Mouse (Mus musculus) urinary bladder, postnatal 14 days (tissue): Measurements from ENCODE around the gene Dync2li1.
A peak's percentile ranks its signal among the peaks of the same experiment; 100 is the strongest.

Experiments used
- DNase-seq: peaks from one replicate; pipeline ENCODE4 v3.0.0; 2021; ENCODE audit warnings: low spot score

The Dync2li1 gene

DNA sequence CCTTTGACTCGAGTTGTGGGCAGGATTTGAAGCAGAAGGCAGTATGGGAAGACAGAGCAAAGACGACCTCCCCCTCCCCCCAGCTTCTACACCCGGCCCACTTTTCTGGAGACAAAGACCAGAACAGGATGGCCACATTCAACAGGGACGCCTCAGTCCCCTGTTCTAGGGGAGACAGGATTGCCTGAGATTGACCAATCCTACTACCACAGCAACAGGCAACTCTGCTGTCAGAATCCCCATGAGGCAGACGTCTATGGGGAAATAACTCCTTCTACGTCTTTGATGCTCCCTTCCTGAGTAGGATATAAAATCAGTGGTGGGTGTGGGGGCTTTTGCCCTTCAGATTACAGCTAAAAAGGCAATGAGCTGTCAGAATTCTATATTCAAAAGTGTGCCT, 58.0 kb downstream of the Dync2li1 start:
- no peak for DNase-seq

DNA sequence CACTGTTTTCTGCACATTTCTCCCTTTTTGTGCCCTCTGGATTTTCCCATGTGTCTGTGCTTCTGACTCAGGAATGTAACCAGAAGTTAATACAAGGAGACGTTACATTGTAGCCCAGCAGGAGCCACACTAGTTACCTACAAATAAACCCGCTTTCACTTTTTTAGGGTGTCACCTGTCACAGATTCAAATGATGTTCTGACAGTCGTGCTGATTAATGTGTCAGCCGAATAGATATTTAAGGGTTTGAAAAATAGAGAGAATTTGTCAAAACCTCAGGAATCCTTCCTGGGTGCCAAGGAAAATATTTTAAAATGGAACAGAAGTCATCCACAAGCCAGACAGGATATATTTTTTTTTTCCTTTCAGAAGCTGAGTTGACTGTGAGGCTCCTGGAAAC, 59.0 kb downstream of the Dync2li1 start:
- DNase-seq, result no peak

DNA sequence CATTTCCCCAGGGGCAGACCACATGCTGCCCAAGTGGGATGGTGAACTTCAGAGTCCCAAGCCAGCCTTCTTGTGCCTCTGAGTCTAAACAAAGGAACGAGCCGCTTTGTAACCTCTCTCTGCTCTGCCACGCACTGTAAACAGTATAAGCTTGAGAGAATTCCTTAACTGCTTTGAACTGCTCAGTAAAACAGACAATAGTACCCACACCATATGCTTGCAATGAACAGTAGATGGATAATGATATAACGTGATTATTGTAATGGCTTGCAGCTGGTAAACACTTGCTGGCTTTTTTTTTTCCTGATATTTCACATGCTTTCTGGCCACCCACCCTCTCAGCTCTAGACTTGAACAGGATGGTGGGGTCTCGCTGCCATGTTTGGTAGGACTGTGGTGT, 61.7 kb downstream of the Dync2li1 start:
- no peak for DNase-seq

DNA sequence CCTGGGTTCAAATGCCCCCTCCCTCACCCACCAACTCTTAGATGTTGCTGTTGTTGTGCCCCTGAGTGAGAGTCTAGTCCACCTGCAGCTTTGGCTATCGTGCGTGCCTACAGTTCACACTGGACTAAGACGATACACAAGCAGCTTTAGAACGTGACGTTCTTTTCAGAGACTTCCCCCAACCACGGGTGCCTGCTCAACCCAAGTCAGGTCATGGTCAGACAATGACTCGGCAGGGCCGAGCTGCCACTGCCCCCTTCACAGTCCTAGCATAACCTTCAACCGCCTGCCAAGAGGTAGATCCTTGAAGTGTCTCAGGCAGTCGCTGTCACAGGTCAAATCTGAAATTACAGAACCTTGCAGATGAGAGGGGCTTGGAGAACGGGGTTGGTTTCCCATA, 62.5 kb downstream of the Dync2li1 start:
- DNase-seq, result no peak

DNA sequence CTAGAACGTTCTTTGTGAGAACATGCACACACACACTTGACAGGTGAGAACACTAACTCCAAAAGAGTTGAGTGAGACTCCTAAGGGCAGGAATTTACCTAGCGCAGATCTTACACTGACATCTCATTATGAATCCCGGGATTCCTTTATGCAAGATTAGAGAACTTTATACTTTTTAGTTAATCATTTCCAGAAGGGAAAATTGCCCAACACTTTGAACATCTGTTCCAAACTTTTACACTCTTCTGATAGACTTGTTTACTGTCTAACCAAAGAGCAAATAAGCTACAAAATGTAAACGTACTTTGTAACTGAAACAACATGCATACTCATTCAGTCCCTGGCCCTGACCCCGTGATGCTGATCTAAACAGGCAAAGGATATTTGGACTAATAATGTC, 63.0 kb downstream of the Dync2li1 start:
- no peak for DNase-seq

DNA sequence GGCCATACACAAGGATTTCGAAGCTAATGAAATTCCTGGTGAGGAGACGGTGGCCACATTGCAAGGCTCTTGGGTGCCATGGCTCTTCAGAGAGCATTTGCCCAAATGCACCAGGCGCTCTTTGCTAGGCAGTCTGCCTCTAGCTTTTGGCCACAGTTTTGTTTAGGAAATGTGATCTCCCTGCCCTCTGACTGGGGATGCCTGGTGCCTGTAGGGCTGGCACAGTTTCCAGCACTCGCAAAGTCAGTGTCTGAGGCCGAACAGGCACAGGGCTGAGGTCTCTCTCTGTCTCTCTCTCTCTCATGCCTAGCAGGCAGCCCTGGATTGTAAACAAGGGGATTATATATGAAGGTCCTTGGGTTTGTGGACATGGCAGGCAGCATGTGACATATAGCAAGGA, 63.8 kb downstream of the Dync2li1 start:
- no peak for DNase-seq

DNA sequence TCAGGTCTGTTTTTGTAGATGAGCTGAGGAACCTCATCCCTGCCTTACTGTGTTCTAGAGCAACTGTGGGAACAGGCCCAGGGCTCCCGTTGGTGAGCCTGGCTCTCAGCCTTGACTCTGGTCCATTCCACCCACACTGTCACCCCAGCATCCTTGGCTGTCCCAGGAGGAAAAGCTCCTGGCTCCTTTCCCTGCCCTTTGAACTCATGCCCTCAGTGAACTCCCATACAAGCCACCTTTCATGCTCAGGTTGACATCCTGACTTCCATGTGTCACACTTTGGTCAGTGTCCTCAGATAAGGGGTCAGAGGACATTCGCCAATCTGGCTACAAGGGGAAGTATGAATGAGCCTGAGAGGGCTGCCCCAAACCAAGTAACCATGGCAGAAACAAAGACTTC, 67.4 kb downstream of the Dync2li1 start:
- no peak for DNase-seq

DNA sequence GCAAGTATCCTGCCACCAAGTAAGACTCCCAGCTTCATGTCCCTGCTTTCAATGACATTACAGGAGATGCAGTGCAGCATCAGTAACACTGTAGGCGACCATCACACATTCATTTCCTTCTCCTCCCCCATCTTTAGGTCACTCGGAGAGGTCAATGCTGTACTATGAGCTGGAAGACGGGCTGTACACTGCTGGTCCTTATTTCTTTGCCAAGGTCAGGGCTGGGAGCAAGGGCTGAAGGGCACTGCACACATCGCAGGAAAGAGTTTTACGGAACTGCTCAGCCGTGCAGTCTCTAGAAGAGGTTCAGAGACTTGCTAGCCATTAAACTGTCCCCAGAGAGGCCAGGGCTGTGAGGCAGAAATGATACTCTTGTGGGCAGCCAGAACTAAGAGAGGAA, 70.2 kb downstream of the Dync2li1 start:
- no peak for DNase-seq

DNA sequence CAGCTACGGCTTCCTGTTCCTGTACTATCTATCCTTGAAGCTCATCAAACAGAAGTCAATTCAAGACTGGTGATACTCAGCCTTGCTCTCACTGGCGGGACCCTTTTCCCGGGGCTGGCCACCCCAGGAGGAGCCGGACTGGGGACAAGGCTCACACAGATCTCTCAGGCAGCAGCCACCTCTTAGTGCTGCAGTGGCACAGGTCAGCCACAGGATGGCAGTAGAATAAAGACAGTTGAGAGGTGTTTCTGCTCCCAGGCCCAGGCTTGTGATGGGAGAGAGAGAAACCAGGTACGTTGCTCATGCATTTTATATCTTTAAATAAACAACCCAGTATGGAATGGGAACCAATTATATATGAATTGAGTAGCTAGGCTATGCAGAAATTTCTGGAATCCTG, 72.4 kb downstream of the Dync2li1 start:
- peak; percentile 51 for DNase-seq
